Mouse (Mus musculus) E14TG2a.4 (cell line): ENCODE results near the gene Inhbc.

Experiments
- CTCF ChIP-seq: conservative IDR thresholded peaks from 2 replicates; pipeline ENCODE4 v1.5.1; 2014; ENCODE audit warnings: low read length
- POU5F1 ChIP-seq: IDR thresholded peaks from 2 replicates; pipeline ENCODE4 v1.6.1; 2014; ENCODE audit warnings: low read length, borderline replicate concordance

DNA sequence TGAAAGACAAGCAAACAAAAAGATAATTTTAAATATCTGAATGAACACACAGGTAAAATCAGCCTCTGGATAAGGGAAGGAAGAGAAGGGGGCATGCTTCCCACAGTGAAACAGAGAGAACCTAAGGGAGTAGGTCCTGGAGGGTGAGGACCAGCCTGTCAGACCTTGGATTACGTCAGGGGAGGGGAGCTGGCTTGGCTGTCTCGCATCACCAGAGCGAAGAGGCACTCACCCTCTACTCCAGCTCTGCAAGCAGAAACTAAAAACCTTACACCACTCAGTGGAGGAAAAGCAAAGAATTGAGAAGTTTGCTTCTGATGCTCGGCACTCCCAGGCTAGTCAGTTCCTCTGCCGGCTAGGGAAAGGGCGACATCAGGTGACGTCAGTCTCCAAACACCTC is 50.3 kb downstream of the Inhbc start:
- TF ChIP-seq CTCF (no peak), POU5F1 (no peak)
